Mouse (Mus musculus) T-helper 17 cell (primary cell): ENCODE results near the gene Gm3880.
"Not testable (repeated sequence)": the region's sequence is repeated elsewhere in the genome, so short reads cannot be mapped to it uniquely, and the experiment has no call there.

ENCODE experiments used
- in situ Hi-C, 2 experiments: fragments of 300-600 bp; cut with MboI, MseI; formaldehyde crosslinking; loops; 1 replicate in 1 of 2; 2 replicates in 1 of 2; pipeline ENCODE4 v1.15.1; 2025; ENCODE audit warnings: high pct_unique_total_duplicates in 2 of 2

Gm3880 gene

GRCm38 (mm10) chrX:102686872-102687271, at the start of gene Gm3880:
Gm3880 (minus strand) TSS chrX:102686972.
- in situ Hi-C loops = loop anchor here in 1 of 2 experiments (10.0 kb wide), 1 partner anchor 738 kb away; the partner anchor contains the start of gene Gm26992

- in situ Hi-C loops = loop anchor here in 1 of 2 experiments (5.0 kb wide), 1 partner anchor 153 kb away; no protein-coding TSS in a partner anchor
These were observed 37.5 kb upstream of the Gm3880 start for GRCm38 (mm10) chrX:102724226-102724625.

GRCm38 (mm10) chrX:102707535-102707934, 20.8 kb upstream of the Gm3880 start, which contains the start of the genes Gm9112 and Dmrtc1b:
Gm9112 (minus strand) TSS chrX:102707635.
Dmrtc1b (plus strand) TSS chrX:102707865.
- in situ Hi-C loops = not testable (repeated sequence)

- in situ Hi-C loops = not testable (repeated sequence)
These were observed 13.9 kb upstream of the Gm3880 start for GRCm38 (mm10) chrX:102700636-102701035.

- in situ Hi-C loops = loop anchor here in 1 of 2 experiments (10.0 kb wide), 1 partner anchor 736 kb away; the partner anchor contains the start of gene Gm26992
These were observed 2.5 kb upstream of the Gm3880 start for GRCm38 (mm10) chrX:102689252-102689651.

GRCm38 (mm10) chrX:102684706-102685105, 2.1 kb downstream of the Gm3880 start:
- in situ Hi-C loops = loop anchor here (5.0 to 10.0 kb wide), 2 partner anchors 248 to 740 kb away; partner anchors contain the start of gene Gm26992 (in 1 of the 2)

- in situ Hi-C loops = no loop called here
These were observed 20.1 kb downstream of the Gm3880 start for GRCm38 (mm10) chrX:102666641-102667040.

- in situ Hi-C loops = no loop called here
These were observed 26.1 kb downstream of the Gm3880 start for GRCm38 (mm10) chrX:102660712-102661111.

GRCm38 (mm10) chrX:102645691-102646090, 41.1 kb downstream of the Gm3880 start:
- in situ Hi-C loops = no loop called here

- in situ Hi-C loops = no loop called here
These were observed 41.6 kb downstream of the Gm3880 start for GRCm38 (mm10) chrX:102645146-102645545.

- in situ Hi-C loops = no loop called here
These were observed 42.2 kb downstream of the Gm3880 start for GRCm38 (mm10) chrX:102644573-102644951.

- in situ Hi-C loops = no loop called here
These were observed 42.8 kb downstream of the Gm3880 start, which contains the start of gene Phka1 for GRCm38 (mm10) chrX:102643823-102644572. Phka1 (minus strand) TSS chrX:102644246.
